ENCODE assay signal across 10 mouse cellular contexts in genomic region chr10:111636283-111636682, GRCm38 (mm10).
A peak's percentile ranks its signal among the peaks of the same experiment; 100 is the strongest.
DNase-seq lines count a peak whose midpoint lies in the region; ATAC-seq lines count a peak whose summit lies in the region.
"Had no signal": no experiment of that assay in that cellular context is flagged by ENCODE, and none has a peak within 500 bp of the region (broad histone marks: within the 10 kb centered on the region; RNA-seq: fewer than 3 reads in every experiment).

No protein-coding gene starts in this region.

- no peaks in the 10 kb centered on the region for H3K27me3 ChIP-seq in midbrain, embryonic 13.5 days
- H3K27me3 ChIP-seq in heart, embryonic 12.5 days (replicated peaks), result no peaks in the 10 kb centered on the region
- H3K27me3 ChIP-seq: lung, embryonic 15.5 days had no signal

- 69% methylated on average over 14 of the region's 14 CpGs for WGBS in midbrain, embryonic 13.5 days
- WGBS in heart, embryonic 12.5 days, result 56% methylated on average over 14 of the region's 14 CpGs

- H3K36me3 ChIP-seq in midbrain, embryonic 13.5 days, result no peaks in the 10 kb centered on the region
- H3K36me3 ChIP-seq in heart, embryonic 12.5 days, result no peaks in the 10 kb centered on the region
- H3K36me3 ChIP-seq: lung, embryonic 15.5 days had no signal

- no peaks in the 10 kb centered on the region for H3K4me1 ChIP-seq in midbrain, embryonic 13.5 days (replicated peaks)
- no peaks in the 10 kb centered on the region for H3K4me1 ChIP-seq in heart, embryonic 12.5 days (replicated peaks)
- H3K4me1 ChIP-seq: lung, embryonic 15.5 days had no signal

- H3K9ac ChIP-seq in midbrain, embryonic 13.5 days (replicated peaks), result no peak overlapping the region
- no peak overlapping the region for H3K9ac ChIP-seq in heart, embryonic 12.5 days
- H3K9ac ChIP-seq: lung, embryonic 15.5 days had no signal

- H3K27ac ChIP-seq in midbrain, embryonic 13.5 days, result no peak overlapping the region
- H3K27ac ChIP-seq in heart, embryonic 12.5 days (ENCODE audit: poor library complexity, severe bottlenecking), result no peak overlapping the region
- H3K27ac ChIP-seq: lung, embryonic 15.5 days had no signal

- H3K4me2 ChIP-seq in midbrain, embryonic 13.5 days (replicated peaks), result no peak overlapping the region
- H3K4me2 ChIP-seq in heart, embryonic 12.5 days, result no peak overlapping the region
- H3K4me2 ChIP-seq: lung, embryonic 15.5 days had no signal

- ATAC-seq in activated CD4-positive, CD25-positive, alpha-beta regulatory T cell, adult 4 months, result peak; percentile 52
- 0 out of 2 replicates have a peak, but pooled peaks have one; percentile 61 for ATAC-seq in megakaryocyte-erythroid progenitor cell, adult 5-6 weeks (replicated peaks; ENCODE audit: low FRiP score, low TSS enrichment, poor library complexity, severe bottlenecking)
- ATAC-seq in midbrain, embryonic 13.5 days, result no peak
- no peak for ATAC-seq in heart, embryonic 12.5 days (ENCODE audit: insufficient number of reproducible peaks, low FRiP score)

- no peak overlapping the region for H3K4me3 ChIP-seq in midbrain, embryonic 13.5 days (replicated peaks)
- H3K4me3 ChIP-seq in heart, embryonic 12.5 days, result no peak overlapping the region
- H3K4me3 ChIP-seq: erythroblast, embryonic 14.5 days; lung, embryonic 15.5 days had no signal

- H3K9me3 ChIP-seq in midbrain, embryonic 13.5 days, result no peaks in the 10 kb centered on the region
- no peaks in the 10 kb centered on the region for H3K9me3 ChIP-seq in heart, embryonic 12.5 days (replicated peaks)
- H3K9me3 ChIP-seq: lung, embryonic 15.5 days had no signal

- DNase-seq in cerebellum, adult 11 months, result peak; percentile 1
- DNase-seq in cerebellum, adult 8-10 months, result no peak
- DNase-seq in 3T3-L1 (ENCODE audit: low read depth, low spot score), result peak; percentile 5
- DNase-seq in ovary, postnatal 36 days (ENCODE audit: low spot score), result no peak

Comparison
In these comparisons a context has a peak if more than half of its experiments do, and no peak if none do; other contexts are left out.
1. DNase-seq: peak in cerebellum, adult 11 months (single experiment) and 3T3-L1 (single experiment); none in cerebellum, adult 8-10 months (single experiment) and ovary, postnatal 36 days (single experiment).
2. ATAC-seq: peak in activated CD4-positive, CD25-positive, alpha-beta regulatory T cell, adult 4 months (single experiment) and megakaryocyte-erythroid progenitor cell, adult 5-6 weeks (single experiment); none in midbrain, embryonic 13.5 days (single experiment) and heart, embryonic 12.5 days (single experiment).